Mouse (Mus musculus): ENCODE results near the gene Mansc1.
A peak's percentile ranks its signal among the peaks of the same experiment; 100 is the strongest.

Gene Mansc1

GRCm38 (mm10) chr6:134594569-134595442 lies 37.5 kb downstream of the Mansc1 start:
- DNase-seq: no peak

- DNase-seq: no peak
Observed at GRCm38 (mm10) chr6:134591614-134592013, 40.7 kb downstream of the Mansc1 start.

- no peak for DNase-seq
Observed at GRCm38 (mm10) chr6:134586241-134586640, 46.0 kb downstream of the Mansc1 start.

GRCm38 (mm10) chr6:134584616-134585015 lies 47.7 kb downstream of the Mansc1 start:
- DNase-seq: no peak

- DNase-seq: no peak
Observed at GRCm38 (mm10) chr6:134582110-134582509, 50.2 kb downstream of the Mansc1 start.

- no peak for DNase-seq
Observed at GRCm38 (mm10) chr6:134579506-134579905, 52.8 kb downstream of the Mansc1 start.

GRCm38 (mm10) chr6:134578039-134578438 lies 54.2 kb downstream of the Mansc1 start:
- DNase-seq: no peak

- DNase-seq: no peak
Observed at GRCm38 (mm10) chr6:134575288-134575741, 57.0 kb downstream of the Mansc1 start.

GRCm38 (mm10) chr6:134567986-134568556 lies 64.2 kb downstream of the Mansc1 start:
- DNase-seq: no peak

- DNase-seq: peak; percentile 73
Observed at GRCm38 (mm10) chr6:134566818-134567485, 65.3 kb downstream of the Mansc1 start, which contains the start of gene Lrp6. TSS of gene Lrp6 (minus strand) at chr6:134566965.

GRCm38 (mm10) chr6:134566248-134566817 lies 66.0 kb downstream of the Mansc1 start:
- no peak for DNase-seq

- no peak for DNase-seq
Observed at GRCm38 (mm10) chr6:134565606-134566247, 66.6 kb downstream of the Mansc1 start.

GRCm38 (mm10) chr6:134564539-134564938 lies 67.7 kb downstream of the Mansc1 start:
- no peak for DNase-seq

GRCm38 (mm10) chr6:134559635-134560034 lies 72.7 kb downstream of the Mansc1 start:
- DNase-seq: no peak
